Mouse (Mus musculus) erythroblast, embryonic 14.5 days (primary cell): ENCODE data around the gene Ankrd13c. TPM values are rescaled to one million over a fixed set of nuclear protein-coding genes. Genes with fewer than 3 reads are reported as not detected.

Experiments
- H3K27me3 ChIP-seq: 2 replicates; pipeline ENCODE4 v1.6.1; 2012; ENCODE audit warnings: inconsistent platforms; ENCODE audit not compliant: control insufficient read depth
- H3K36me3 ChIP-seq: 2 replicates; pipeline ENCODE4 v1.6.1; 2012; ENCODE audit warnings: mild to moderate bottlenecking, inconsistent platforms; ENCODE audit not compliant: control insufficient read depth
- H3K4me1 ChIP-seq: 2 replicates; pipeline ENCODE4 v1.6.1; 2012; ENCODE audit warnings: inconsistent platforms; ENCODE audit not compliant: control insufficient read depth
- H3K4me3 ChIP-seq: replicated peaks from 2 replicates; pipeline ENCODE3; 2012; ENCODE audit warnings: moderate library complexity, mild to moderate bottlenecking, inconsistent platforms
- H3K9me3 ChIP-seq: 2 replicates; pipeline ENCODE4 v1.6.1; 2012; ENCODE audit warnings: low read length, inconsistent platforms, mixed read lengths; ENCODE audit not compliant: control insufficient read depth
- GATA1 ChIP-seq: IDR thresholded peaks from 2 replicates; pipeline ENCODE4 v1.6.1; 2012; ENCODE audit warnings: low read length, inconsistent platforms, mixed read lengths
- TAL1 ChIP-seq: IDR thresholded peaks from 3 replicates; pipeline ENCODE4 v1.6.1; 2012; ENCODE audit warnings: low read length, inconsistent platforms, mixed read lengths
- polyA plus RNA-seq: library from polyadenylated mRNA; stranded (reverse); fragments of >175 nt; gene quantifications from 2 replicates; pipeline ENCODE4 v1.2.3, GENCODE M21; 2012

Ankrd13c gene
- 2.8 and 3.2 TPM in 2 replicates for polyA plus RNA-seq

DNA sequence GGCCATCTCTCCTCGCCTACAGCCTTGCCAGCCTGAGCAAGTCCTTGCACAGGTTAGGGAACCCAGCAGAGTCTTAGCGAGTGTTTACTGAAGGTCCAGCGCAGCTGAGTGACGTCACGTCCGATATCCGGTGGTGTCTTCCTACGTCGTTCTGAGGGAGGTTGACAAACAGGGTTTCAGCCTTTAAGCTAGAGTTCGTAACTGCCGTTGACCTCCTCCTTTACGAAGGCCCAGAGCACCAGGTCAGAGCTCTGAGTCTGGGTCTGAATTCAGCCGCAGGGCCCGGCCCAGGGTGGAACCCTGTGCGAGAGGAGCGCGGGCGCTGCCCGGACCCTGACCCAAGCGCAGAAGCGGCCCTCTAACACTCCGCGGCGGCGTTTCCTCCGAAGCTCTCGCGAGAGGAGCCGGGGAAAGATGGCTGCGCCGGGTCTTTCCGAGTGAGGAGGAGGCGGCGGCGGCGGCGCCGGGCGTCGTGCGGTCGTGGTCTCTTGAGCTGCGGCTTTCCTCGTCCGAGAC, at the start of gene Ankrd13c:
Gene Ankrd13c (plus strand): TSS at position 397 of the 516 bp plus-strand sequence.
- peaks cover 14% of the 10 kb centered on the region for H3K27me3 ChIP-seq
- H3K4me3 ChIP-seq, result peak within 1 kb of the TSS; percentile 95
- peaks cover 33% of the 10 kb centered on the region for H3K4me1 ChIP-seq
- TF ChIP-seq TAL1 (no peak), GATA1 (no peak)
- peaks cover 13% of the 10 kb centered on the region for H3K36me3 ChIP-seq
- no peaks in the 10 kb centered on the region for H3K9me3 ChIP-seq

DNA sequence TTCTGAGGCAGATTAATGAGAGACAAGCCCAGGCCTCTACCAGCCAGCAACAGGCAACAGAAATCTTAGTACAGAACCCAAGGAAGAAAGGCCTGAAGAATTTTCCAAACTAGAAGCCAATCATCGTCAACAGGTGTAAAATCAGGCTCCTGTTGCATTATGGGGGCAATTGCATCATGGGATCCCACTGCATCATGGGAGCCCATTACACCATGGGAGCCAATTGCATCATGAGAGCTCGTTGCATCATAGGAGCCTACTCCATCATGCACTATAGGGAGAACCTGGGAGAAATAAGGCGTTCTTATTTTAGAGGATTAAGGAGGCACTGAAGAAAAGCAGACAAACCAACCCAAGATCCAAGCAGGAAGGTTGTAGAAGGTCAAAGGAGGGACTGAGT, 49.4 kb upstream of the Ankrd13c start:
- Histone ChIP-seq H3K9me3 (no peaks in the 10 kb centered on the region), H3K27me3 (no peaks in the 10 kb centered on the region), H3K4me1 (no peaks in the 10 kb centered on the region), H3K4me3 (no peak overlapping the region), H3K36me3 (no peaks in the 10 kb centered on the region; the same call in 1 of the 2 replicates)
- TF ChIP-seq TAL1 (no peak), GATA1 (no peak)

GRCm38 (mm10) chr3:157899986-157900385, 47.1 kb upstream of the Ankrd13c start:
- H3K9me3 ChIP-seq, result no peaks in the 10 kb centered on the region
- H3K4me1 ChIP-seq, result no peaks in the 10 kb centered on the region
- H3K4me3 ChIP-seq, result no peak overlapping the region
- H3K27me3 ChIP-seq, result no peaks in the 10 kb centered on the region
- TF ChIP-seq TAL1 (no peak), GATA1 (no peak)
- H3K36me3 ChIP-seq, result no peaks in the 10 kb centered on the region; the same call in 1 of the 2 replicates

DNA sequence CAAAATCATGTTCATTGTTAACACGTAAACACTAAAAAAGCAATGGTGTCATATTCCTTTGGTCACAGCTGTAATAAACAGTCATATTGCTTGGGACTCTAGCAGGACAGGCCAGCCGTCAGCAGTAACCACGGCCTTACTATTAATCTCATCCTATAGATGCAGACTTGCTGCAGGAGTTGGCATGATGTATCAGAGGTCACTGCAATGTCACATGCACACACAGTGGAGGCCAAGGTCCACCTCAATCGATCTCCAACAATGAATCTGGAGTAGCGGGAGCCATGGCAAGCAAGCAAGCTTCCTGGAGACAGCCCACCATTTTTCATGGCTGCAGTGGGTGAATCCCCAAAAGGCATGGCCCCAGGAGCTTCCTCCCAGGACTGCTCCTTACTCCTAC, 45.3 kb upstream of the Ankrd13c start:
- Histone ChIP-seq H3K27me3 (no peaks in the 10 kb centered on the region), H3K4me1 (no peaks in the 10 kb centered on the region), H3K9me3 (no peaks in the 10 kb centered on the region), H3K4me3 (no peak overlapping the region), H3K36me3 (no peaks in the 10 kb centered on the region; the same call in 1 of the 2 replicates)
- TF ChIP-seq TAL1, result no peak
- TF ChIP-seq GATA1, result no peak

- Histone ChIP-seq H3K36me3 (no peaks in the 10 kb centered on the region; the same call in 1 of the 2 replicates), H3K4me1 (no peaks in the 10 kb centered on the region), H3K4me3 (no peak overlapping the region), H3K27me3 (no peaks in the 10 kb centered on the region), H3K9me3 (no peaks in the 10 kb centered on the region)
- no peak for TF ChIP-seq GATA1
- TF ChIP-seq TAL1, result no peak
Observed at GRCm38 (mm10) chr3:157908166-157908565, 38.9 kb upstream of the Ankrd13c start.

GRCm38 (mm10) chr3:157910262-157910661, 36.8 kb upstream of the Ankrd13c start:
- TF ChIP-seq GATA1, result no peak
- TF ChIP-seq TAL1, result no peak
- no peak overlapping the region for H3K4me3 ChIP-seq

GRCm38 (mm10) chr3:157912155-157912554, 34.9 kb upstream of the Ankrd13c start:
- no peak overlapping the region for H3K4me3 ChIP-seq
- H3K4me1 ChIP-seq, result no peaks in the 10 kb centered on the region
- H3K9me3 ChIP-seq, result no peaks in the 10 kb centered on the region
- H3K36me3 ChIP-seq, result no peaks in the 10 kb centered on the region; the same call in 1 of the 2 replicates
- H3K27me3 ChIP-seq, result no peaks in the 10 kb centered on the region
- TF ChIP-seq GATA1 (no peak), TAL1 (no peak)

More at GRCm38 (mm10) chr3:157910262-157910661, 36.8 kb upstream of the Ankrd13c start:
- Histone ChIP-seq H3K27me3 (no peaks in the 10 kb centered on the region), H3K9me3 (no peaks in the 10 kb centered on the region), H3K4me1 (no peaks in the 10 kb centered on the region), H3K36me3 (no peaks in the 10 kb centered on the region; the same call in 1 of the 2 replicates)

- Histone ChIP-seq H3K4me3 (no peak overlapping the region), H3K9me3 (no peaks in the 10 kb centered on the region), H3K27me3 (no peaks in the 10 kb centered on the region), H3K36me3 (no peaks in the 10 kb centered on the region; the same call in 1 of the 2 replicates), H3K4me1 (no peaks in the 10 kb centered on the region)
- TF ChIP-seq GATA1 (no peak), TAL1 (no peak)
Observed at GRCm38 (mm10) chr3:157916336-157916735, 30.7 kb upstream of the Ankrd13c start.

GRCm38 (mm10) chr3:157921376-157921775, 25.7 kb upstream of the Ankrd13c start:
- Histone ChIP-seq H3K4me3 (no peak overlapping the region), H3K4me1 (peaks cover 12% of the 10 kb centered on the region), H3K27me3 (peaks cover 2% of the 10 kb centered on the region; the same call in 1 of the 2 replicates), H3K9me3 (no peaks in the 10 kb centered on the region), H3K36me3 (no peaks in the 10 kb centered on the region; the same call in 1 of the 2 replicates)
- TF ChIP-seq TAL1 (no peak), GATA1 (no peak)
